Mouse (Mus musculus) CH12.LX (cell line): ENCODE results near the gene Uvssa. TPM values are rescaled to one million over a fixed set of nuclear protein-coding genes. Genes with fewer than 3 reads are reported as not detected.

Experiments used
- DNase-seq: peaks from one replicate; pipeline ENCODE4 v3.0.0-alpha.2; 2013; ENCODE audit errors: extremely low read depth
- H3K27ac ChIP-seq: 2 replicates; pipeline ENCODE4 v1.5.1; 2012; ENCODE audit warnings: low read depth, mild to moderate bottlenecking, control low read depth, moderate library complexity; ENCODE audit not compliant: insufficient read depth
- H3K27me3 ChIP-seq: replicated peaks from 2 replicates; pipeline ENCODE3; 2012; ENCODE audit warnings: inconsistent platforms
- H3K36me3 ChIP-seq, 2 experiments: replicated peaks in 1 of 2; 2 replicates each; pipeline versions ENCODE3 to v1.6.1; 2012; ENCODE audit warnings: inconsistent platforms in 1 of 2, low read length in 1 of 2, mild to moderate bottlenecking in 1 of 2, mixed read lengths in 1 of 2, moderate library complexity in 1 of 2; ENCODE audit not compliant: control insufficient read depth in 1 of 2, insufficient read depth in 1 of 2
- H3K4me1 ChIP-seq, 2 experiments: 2 replicates each; pipeline ENCODE4 v1.6.1; 2012; ENCODE audit warnings: inconsistent platforms in 1 of 2, moderate library complexity in 1 of 2; ENCODE audit not compliant: insufficient read depth in 2 of 2, control insufficient read depth in 1 of 2
- H3K4me2 ChIP-seq: 2 replicates; pipeline ENCODE4 v1.6.1; 2012; ENCODE audit warnings: low read depth, mild to moderate bottlenecking, control low read depth; ENCODE audit not compliant: poor library complexity, insufficient read depth, severe bottlenecking
- H3K4me3 ChIP-seq, 3 experiments: fragments of 150-350 bp in 1 of 3; sonication (generic) in 1 of 3; replicated peaks in 1 of 3; 2 replicates each; pipeline versions ENCODE3 to v1.5.1; 2011 to 2012; ENCODE audit warnings: low read depth in 2 of 3, low read length in 2 of 3, mild to moderate bottlenecking in 2 of 3, moderate library complexity in 2 of 3, control low read depth in 1 of 3, improper control_type of control experiment in 1 of 3, inconsistent platforms in 1 of 3, mixed read lengths in 1 of 3; ENCODE audit not compliant: poor library complexity in 1 of 3
- H3K79me2 ChIP-seq: replicated peaks from 2 replicates; pipeline ENCODE4 v1.6.1; 2012; ENCODE audit warnings: mild to moderate bottlenecking, moderate library complexity; ENCODE audit not compliant: control insufficient read depth, poor library complexity, insufficient read depth, severe bottlenecking; ENCODE audit errors: extremely low read depth
- H3K9ac ChIP-seq: 2 replicates; pipeline ENCODE4 v1.6.1; 2012; ENCODE audit warnings: low read depth, mild to moderate bottlenecking, control low read depth, moderate library complexity; ENCODE audit not compliant: insufficient read depth
- H3K9me3 ChIP-seq: replicated peaks from 2 replicates; pipeline ENCODE3; 2012; ENCODE audit warnings: low read length, inconsistent platforms, mixed read lengths
- BHLHE40 ChIP-seq: IDR thresholded peaks from 2 replicates; pipeline ENCODE4 v1.6.1; 2011; ENCODE audit warnings: mild to moderate bottlenecking, low read depth, low read length, improper control_type of control experiment
- CHD2 ChIP-seq: IDR thresholded peaks from 2 replicates; pipeline ENCODE4 v1.6.1; 2011; ENCODE audit warnings: low read length, improper control_type of control experiment
- E2F4 ChIP-seq: IDR thresholded peaks from 2 replicates; pipeline ENCODE4 v1.6.1; 2011; ENCODE audit warnings: low read depth, low read length, improper control_type of control experiment; ENCODE audit not compliant: insufficient replicate concordance
- ELF1 ChIP-seq: IDR thresholded peaks from 2 replicates; pipeline ENCODE4 v1.6.1; 2014; ENCODE audit warnings: low read depth, mild to moderate bottlenecking, inconsistent platforms, low read length, improper control_type of control experiment
- EP300 ChIP-seq: IDR thresholded peaks from 2 replicates; pipeline ENCODE4 v1.6.1; 2011; ENCODE audit warnings: low read length, improper control_type of control experiment
- ETS1 ChIP-seq: conservative IDR thresholded peaks from 2 replicates; pipeline ENCODE4 v1.6.1; 2012; ENCODE audit warnings: low read depth, mild to moderate bottlenecking, inconsistent platforms, low read length, improper control_type of control experiment, moderate library complexity
- GABPA ChIP-seq: IDR thresholded peaks from 2 replicates; pipeline ENCODE4 v1.6.1; 2012; ENCODE audit warnings: low read depth, low read length, improper control_type of control experiment, inconsistent platforms; ENCODE audit not compliant: insufficient replicate concordance
- IRF4 ChIP-seq: IDR thresholded peaks from 2 replicates; pipeline ENCODE4 v1.6.1; 2014; ENCODE audit warnings: low read depth, mild to moderate bottlenecking, inconsistent platforms, low read length, improper control_type of control experiment
- JUN ChIP-seq: IDR thresholded peaks from 2 replicates; pipeline ENCODE4 v1.6.1; 2011; ENCODE audit warnings: low read depth, mild to moderate bottlenecking, low read length, improper control_type of control experiment, moderate library complexity; ENCODE audit not compliant: insufficient read depth
- KAT2A ChIP-seq: IDR thresholded peaks from 2 replicates; pipeline ENCODE4 v1.6.1; 2012; ENCODE audit warnings: low read length, improper control_type of control experiment, inconsistent platforms; ENCODE audit not compliant: insufficient replicate concordance
- MAX ChIP-seq: IDR thresholded peaks from 2 replicates; pipeline ENCODE4 v1.6.1; 2011; ENCODE audit warnings: low read length, improper control_type of control experiment
- MAZ ChIP-seq: IDR thresholded peaks from 2 replicates; pipeline ENCODE4 v1.6.1; 2012; ENCODE audit warnings: low read depth, mild to moderate bottlenecking, inconsistent platforms, low read length, improper control_type of control experiment, moderate library complexity
- NRF1 ChIP-seq: IDR thresholded peaks from 2 replicates; pipeline ENCODE4 v1.6.1; 2014; ENCODE audit warnings: low read depth, mild to moderate bottlenecking, inconsistent platforms, low read length, improper control_type of control experiment, moderate library complexity
- PAX5 ChIP-seq: IDR thresholded peaks from 2 replicates; pipeline ENCODE4 v1.6.1; 2012; ENCODE audit warnings: low read length, inconsistent platforms, mixed read lengths
- POLR2A ChIP-seq: IDR thresholded peaks from 2 replicates; pipeline ENCODE4 v1.6.1; 2011; ENCODE audit warnings: low read depth, mild to moderate bottlenecking, improper control_type of control experiment, low read length
- RAD21 ChIP-seq: IDR thresholded peaks from 2 replicates; pipeline ENCODE4 v1.6.1; 2011; ENCODE audit warnings: low read depth, mild to moderate bottlenecking, low read length, improper control_type of control experiment, moderate library complexity
- RCOR1 ChIP-seq: conservative IDR thresholded peaks from 2 replicates; pipeline ENCODE4 v1.6.1; 2012; ENCODE audit warnings: low read depth, mild to moderate bottlenecking, inconsistent platforms, low read length, improper control_type of control experiment
- SIN3A ChIP-seq: IDR thresholded peaks from 2 replicates; pipeline ENCODE4 v1.6.1; 2012; ENCODE audit warnings: low read length, improper control_type of control experiment, inconsistent platforms
- SMC3 ChIP-seq: IDR thresholded peaks from 2 replicates; pipeline ENCODE4 v1.6.1; 2011; ENCODE audit warnings: low read depth, low read length, improper control_type of control experiment
- TBP ChIP-seq: conservative IDR thresholded peaks from 2 replicates; pipeline ENCODE4 v1.6.1; 2011; ENCODE audit warnings: low read depth, low read length, improper control_type of control experiment
- TCF12 ChIP-seq: IDR thresholded peaks from 2 replicates; pipeline ENCODE4 v1.6.1; 2014; ENCODE audit warnings: low read depth, mild to moderate bottlenecking, inconsistent platforms, low read length, improper control_type of control experiment
- UBTF ChIP-seq: IDR thresholded peaks from 2 replicates; pipeline ENCODE4 v1.6.1; 2012; ENCODE audit warnings: low read depth, mild to moderate bottlenecking, inconsistent platforms, low read length, improper control_type of control experiment, moderate library complexity
- ZC3H11A ChIP-seq: IDR thresholded peaks from 2 replicates; pipeline ENCODE4 v1.6.1; 2012; ENCODE audit warnings: low read depth, mild to moderate bottlenecking, inconsistent platforms, low read length, improper control_type of control experiment
- ZKSCAN1 ChIP-seq: IDR thresholded peaks from 2 replicates; pipeline ENCODE4 v1.6.1; 2012; ENCODE audit warnings: low read depth, inconsistent platforms, low read length, improper control_type of control experiment, borderline replicate concordance
- ZNF384 ChIP-seq: IDR thresholded peaks from 2 replicates; pipeline ENCODE4 v1.6.1; 2012; ENCODE audit warnings: low read depth, low read length, improper control_type of control experiment, inconsistent platforms
- dilution Hi-C: fragments of 300-500 bp; cut with MboI; formaldehyde crosslinking; loops from 2 replicates; pipeline ENCODE4 v1.14.3; 2020; ENCODE audit warnings: low sequenced_read_pairs; ENCODE audit not compliant: extremely low pct_unique_long_range_greater_than_20kb, extremely low pct_ligation_motif_present
- in situ Hi-C: fragments of 300-500 bp; cut with MboI; formaldehyde crosslinking; loops from 3 replicates; pipeline ENCODE4 v1.14.3; 2019; ENCODE audit warnings: low sequenced_read_pairs, low pct_ligation_motif_present, low pct_unique_long_range_greater_than_20kb, mixed read lengths
- polyA plus RNA-seq: library from polyadenylated mRNA; unstranded; fragments of >175 nt; gene quantifications from 2 replicates; pipeline ENCODE4 v1.2.1, GENCODE M21; 2012; ENCODE audit warnings: low read depth; ENCODE audit not compliant: insufficient read length
- total RNA-seq, 2 experiments: library from RNA; depleted of rRNA; stranded (reverse); fragments of 300-350 nt in 1 of 2; fragments of >200 nt in 1 of 2; gene quantifications; 2 replicates each; pipeline ENCODE4 v1.2.3; 2012 to 2014

Uvssa gene
- total and polyA plus RNA-seq, 3 experiments, result 2.6 to 5.8 (median 2.9) TPM

DNA sequence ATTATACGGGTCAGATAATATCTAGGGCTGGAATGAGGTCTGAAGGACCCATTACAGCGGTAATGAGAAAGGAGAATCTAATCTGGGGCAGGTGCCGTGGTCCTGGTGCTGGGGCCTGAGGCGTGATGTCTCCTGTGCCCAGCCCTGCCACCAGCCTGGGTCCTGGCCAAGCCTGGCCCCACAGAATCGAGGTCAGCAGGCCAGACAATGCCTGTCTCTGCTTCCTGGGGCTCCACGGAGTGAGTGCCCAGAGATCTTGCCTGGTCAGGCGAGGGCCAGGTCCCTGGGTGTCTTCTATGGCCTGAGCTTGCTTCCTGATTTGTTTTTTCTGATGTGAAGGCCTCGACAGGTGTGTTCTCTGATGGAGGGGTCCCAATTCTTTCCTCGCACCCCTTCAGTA lies 65.4 kb downstream of the Uvssa start:
- H3K4me2 ChIP-seq, result no peak overlapping the region
- no peaks in the 10 kb centered on the region for H3K9me3 ChIP-seq
- H3K36me3 ChIP-seq, result no peaks in the 10 kb centered on the region
- H3K79me2 ChIP-seq, result no peaks in the 10 kb centered on the region
- no peak overlapping the region for H3K27ac ChIP-seq
- H3K27me3 ChIP-seq, result peaks cover 35% of the 10 kb centered on the region
- in situ Hi-C loops (no loop called here), dilution Hi-C loops (no loop called here)
- H3K9ac ChIP-seq, result no peak overlapping the region
- DNase-seq, result no peak
- TF ChIP-seq ZKSCAN1 (no peak), ZNF384 (no peak), ELF1 (no peak), EP300 (no peak), E2F4 (no peak), SMC3 (no peak), TBP (no peak), IRF4 (no peak), BHLHE40 (no peak), TCF12 (no peak), NRF1 (no peak), POLR2A (no peak), CHD2 (no peak), SIN3A (no peak), RAD21 (no peak), MAZ (no peak), MAX (no peak)
- H3K4me3 ChIP-seq, result no peak overlapping the region
- peaks cover 0 to 3% of the 10 kb centered on the region in 2 experiments; a peak in 1 of 4 replicates for H3K4me1 ChIP-seq

DNA sequence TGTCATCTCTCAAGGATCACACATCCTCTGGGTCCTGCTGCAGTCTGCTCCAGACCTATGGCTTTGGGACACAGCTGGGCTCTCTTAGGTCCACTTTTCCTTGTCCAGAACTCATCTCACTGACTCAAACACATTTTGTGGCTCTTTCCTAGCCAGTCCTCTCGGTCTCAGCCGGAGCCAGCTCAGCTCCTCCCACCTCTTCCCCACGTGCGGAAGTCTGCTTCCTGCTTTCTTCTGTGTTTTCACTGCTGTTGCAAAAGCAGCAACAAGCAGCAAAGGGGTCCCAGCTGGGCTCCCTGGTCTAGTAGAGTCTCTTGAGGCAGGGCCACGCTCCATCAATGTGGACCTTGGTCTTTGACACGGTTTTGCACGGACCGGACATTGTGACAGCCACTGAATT lies 77.4 kb downstream of the Uvssa start:
- Histone ChIP-seq H3K4me3 (no peak overlapping the region), H3K9ac (no peak overlapping the region)

More for the DNA sequence above, 77.4 kb downstream of the Uvssa start:
- peaks cover 2 to 4% of the 10 kb centered on the region in 2 experiments; a peak in 1 of 4 replicates for H3K4me1 ChIP-seq
- H3K79me2 ChIP-seq, result no peaks in the 10 kb centered on the region
- no peak overlapping the region for H3K27ac ChIP-seq
- H3K9me3 ChIP-seq, result no peaks in the 10 kb centered on the region
- 0 out of 2 replicates have a peak overlapping the region, but pooled peaks have one; percentile 5 for H3K4me2 ChIP-seq
- dilution Hi-C loops, result no loop called here
- peaks cover 52% of the 10 kb centered on the region for H3K27me3 ChIP-seq
- TF ChIP-seq PAX5, result no peak
- TF ChIP-seq ETS1, result no peak
- no peak for TF ChIP-seq IRF4
- TF ChIP-seq NRF1, result no peak
- TF ChIP-seq UBTF, result no peak
- TF ChIP-seq KAT2A, result no peak
- TF ChIP-seq ZKSCAN1, result no peak
- no peak for TF ChIP-seq MAZ
- TF ChIP-seq BHLHE40, result no peak
- TF ChIP-seq RAD21, result no peak
- TF ChIP-seq MAX, result no peak
- TF ChIP-seq ZC3H11A, result no peak
- TF ChIP-seq E2F4, result no peak
- no peak for TF ChIP-seq JUN
- no peak for TF ChIP-seq TBP
- no peak for TF ChIP-seq ELF1
- TF ChIP-seq GABPA, result no peak
- TF ChIP-seq ZNF384, result no peak
- TF ChIP-seq POLR2A, result no peak
- TF ChIP-seq RCOR1, result no peak
- DNase-seq, result no peak
- in situ Hi-C loops, result no loop called here
- H3K36me3 ChIP-seq, result no peaks in the 10 kb centered on the region
